Mouse (Mus musculus) cerebellum, adult 2 months (tissue): Measurements from ENCODE around the gene Cfap299. TPM values are rescaled to one million over a fixed set of nuclear protein-coding genes. Genes with fewer than 3 reads are reported as not detected.

Experiments
- DNase-seq, 2 experiments: peaks; one replicate each; pipeline ENCODE4 v3.0.0; 2021
- H3K27ac ChIP-seq: fragments of 200-500 bp; 2 replicates; pipeline ENCODE4 v1.5.1; 2012; ENCODE audit warnings: low read length, control low read depth, inconsistent platforms; ENCODE audit not compliant: insufficient read depth
- H3K27me3 ChIP-seq: fragments of 200-500 bp; 2 replicates; pipeline ENCODE4 v1.6.1; 2012; ENCODE audit warnings: inconsistent platforms, mild to moderate bottlenecking, low read length, moderate library complexity; ENCODE audit not compliant: control insufficient read depth, insufficient read depth
- H3K4me1 ChIP-seq: fragments of 200-500 bp; 2 replicates; pipeline ENCODE4 v1.6.1; 2011; ENCODE audit warnings: low read length; ENCODE audit not compliant: control insufficient read depth, insufficient read depth
- H3K4me3 ChIP-seq: fragments of 200-500 bp; replicated peaks from 2 replicates; pipeline ENCODE3; 2011; ENCODE audit warnings: mild to moderate bottlenecking, low read depth, low read length, control low read depth; ENCODE audit not compliant: insufficient read depth
- CTCF ChIP-seq: fragments of 200-500 bp; IDR thresholded peaks from 2 replicates; pipeline ENCODE4 v1.5.1; 2011; ENCODE audit warnings: low read depth, mild to moderate bottlenecking, control low read depth, low read length, moderate library complexity, borderline replicate concordance; ENCODE audit not compliant: insufficient read depth
- POLR2A ChIP-seq: fragments of 200-500 bp; IDR thresholded peaks from 2 replicates; pipeline ENCODE4 v1.6.1; 2011; ENCODE audit warnings: low read length, control low read depth, borderline replicate concordance; ENCODE audit not compliant: insufficient read depth
- WGBS: fragments of 180-500 bp; shearing (Covaris S2); methylation state at CpG from one replicate; pipeline ENCODE4 v1.1.7; 2018; 5-methylcytosine and 5-hydroxymethylcytosine counted together
- polyA plus RNA-seq: library from polyadenylated mRNA; depleted of rRNA; stranded (reverse); fragments of >200 nt; gene quantifications from 2 replicates; pipeline ENCODE4 v1.2.3, GENCODE M21; 2012

The Cfap299 gene
- polyA plus RNA-seq, 1 experiment, result 0.85 TPM

- H3K4me3 ChIP-seq, result no peak overlapping the region
- no peaks in the 10 kb centered on the region for H3K4me1 ChIP-seq
- no peak for DNase-seq
- no peak overlapping the region for H3K27ac ChIP-seq
- H3K27me3 ChIP-seq, result no peaks in the 10 kb centered on the region
- TF ChIP-seq CTCF (no peak), POLR2A (no peak)
- 83% methylated on average over 2 of the region's 2 CpGs for WGBS
Measured at GRCm38 (mm10) chr5:98449873-98450272, 120.8 kb downstream of the Cfap299 start.

GRCm38 (mm10) chr5:98466882-98467535 is 137.9 kb downstream of the Cfap299 start:
- 50% methylated on average over 4 of the region's 4 CpGs for WGBS
- Histone ChIP-seq H3K27ac (no peak overlapping the region), H3K4me3 (no peak overlapping the region), H3K27me3 (no peaks in the 10 kb centered on the region), H3K4me1 (no peaks in the 10 kb centered on the region)
- DNase-seq, result no peak
- TF ChIP-seq POLR2A, result no peak
- TF ChIP-seq CTCF, result no peak

GRCm38 (mm10) chr5:98470052-98470451 is 140.9 kb downstream of the Cfap299 start:
- WGBS, result 84% methylated on average over 4 of the region's 4 CpGs
- no peak for TF ChIP-seq CTCF
- no peak for TF ChIP-seq POLR2A
- H3K27me3 ChIP-seq, result no peaks in the 10 kb centered on the region
- H3K27ac ChIP-seq, result no peak overlapping the region
- no peaks in the 10 kb centered on the region for H3K4me1 ChIP-seq
- DNase-seq, result no peak
- H3K4me3 ChIP-seq, result no peak overlapping the region

DNA sequence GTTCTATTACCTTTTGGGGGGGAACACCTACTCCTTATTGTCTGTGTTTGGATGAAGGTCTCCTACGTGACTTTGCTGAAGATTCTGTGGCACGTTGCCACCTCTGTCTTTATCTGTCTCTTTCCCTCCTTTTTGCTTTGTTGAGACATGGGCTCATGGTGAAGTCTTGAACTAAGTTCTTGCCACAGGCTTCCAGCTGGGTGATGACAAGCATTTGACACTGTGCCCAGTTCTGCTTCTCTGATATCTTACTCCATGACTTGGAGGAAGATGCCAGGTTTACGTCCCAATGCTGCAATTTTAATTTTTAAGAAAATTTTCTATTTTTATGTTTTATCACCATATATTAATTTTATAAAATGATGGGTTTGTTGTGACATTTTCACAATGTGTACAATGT is 147.4 kb downstream of the Cfap299 start:
- no peaks in the 10 kb centered on the region for H3K4me1 ChIP-seq
- no peak for DNase-seq
- H3K27ac ChIP-seq, result no peak overlapping the region
- H3K27me3 ChIP-seq, result no peaks in the 10 kb centered on the region
- TF ChIP-seq CTCF (no peak), POLR2A (no peak)
- H3K4me3 ChIP-seq, result no peak overlapping the region
- WGBS, result 42% methylated on average over 3 of the region's 3 CpGs

GRCm38 (mm10) chr5:98477261-98477660 is 148.2 kb downstream of the Cfap299 start:
- TF ChIP-seq CTCF (no peak), POLR2A (no peak)
- Histone ChIP-seq H3K27me3 (no peaks in the 10 kb centered on the region), H3K27ac (no peak overlapping the region), H3K4me3 (no peak overlapping the region), H3K4me1 (no peaks in the 10 kb centered on the region)
- no peak for DNase-seq
- 66% methylated on average over 8 of the region's 8 CpGs for WGBS

DNA sequence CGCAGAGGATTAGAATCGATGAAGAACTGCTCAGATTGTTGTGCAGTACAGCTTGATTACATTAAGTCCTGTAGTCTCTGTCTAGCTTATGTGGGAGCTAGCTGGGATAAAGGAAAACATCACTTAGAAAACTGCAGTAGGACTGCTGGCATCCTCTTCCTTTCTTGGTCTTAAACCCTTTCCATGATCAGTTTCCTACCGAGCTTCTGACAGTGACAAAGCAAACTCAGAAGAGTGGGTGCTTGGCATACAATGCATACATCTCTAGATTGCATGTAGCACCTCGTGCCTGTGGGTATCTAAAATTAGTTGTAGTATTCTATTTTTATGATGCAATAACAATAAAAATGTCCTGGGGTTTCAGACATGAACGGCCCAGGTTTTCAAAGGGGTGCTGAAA is 154.4 kb downstream of the Cfap299 start:
- H3K4me1 ChIP-seq, result no peaks in the 10 kb centered on the region
- DNase-seq, result no peak
- H3K27ac ChIP-seq, result no peak overlapping the region
- WGBS, result 64% methylated on average over 5 of the region's 5 CpGs
- H3K27me3 ChIP-seq, result no peaks in the 10 kb centered on the region
- no peak overlapping the region for H3K4me3 ChIP-seq
- no peak for TF ChIP-seq POLR2A
- no peak for TF ChIP-seq CTCF

DNA sequence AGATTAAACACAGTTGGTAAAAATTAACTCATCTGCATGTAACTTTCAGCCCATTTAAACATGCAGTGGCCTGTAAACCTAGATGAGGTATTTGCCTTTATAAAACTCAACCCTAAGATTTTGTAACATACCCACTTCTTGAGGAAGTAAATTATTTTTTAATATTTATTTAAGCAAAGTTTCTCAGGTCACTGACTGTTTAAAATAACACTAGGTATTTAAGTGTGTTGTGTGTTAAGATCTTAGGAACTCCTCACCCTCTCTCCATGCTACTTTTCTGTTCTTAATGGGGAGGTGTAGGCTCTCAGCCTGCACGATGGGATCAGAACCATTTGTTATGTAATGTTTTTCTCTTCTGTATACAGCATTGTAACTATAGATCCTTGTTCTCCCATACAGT is 156.1 kb downstream of the Cfap299 start:
- Histone ChIP-seq H3K4me1 (no peaks in the 10 kb centered on the region), H3K27ac (no peak overlapping the region), H3K27me3 (no peaks in the 10 kb centered on the region), H3K4me3 (no peak overlapping the region)
- TF ChIP-seq CTCF, result no peak
- no peak for TF ChIP-seq POLR2A
- DNase-seq, result no peak
- 89% methylated on average over 1 of the region's 1 CpGs for WGBS

GRCm38 (mm10) chr5:98498317-98498716 is 169.2 kb downstream of the Cfap299 start:
- Histone ChIP-seq H3K27me3 (no peaks in the 10 kb centered on the region), H3K4me1 (no peaks in the 10 kb centered on the region), H3K27ac (no peak overlapping the region), H3K4me3 (no peak overlapping the region)
- WGBS, result 77% methylated on average over 4 of the region's 4 CpGs
- TF ChIP-seq POLR2A (no peak), CTCF (no peak)
- DNase-seq, result no peak

GRCm38 (mm10) chr5:98516214-98516613 is 187.1 kb downstream of the Cfap299 start:
- DNase-seq, result no peak
- H3K4me1 ChIP-seq, result no peaks in the 10 kb centered on the region
- WGBS, result 88% methylated on average over 7 of the region's 7 CpGs
- no peaks in the 10 kb centered on the region for H3K27me3 ChIP-seq
- H3K27ac ChIP-seq, result no peak overlapping the region
- no peak overlapping the region for H3K4me3 ChIP-seq
- TF ChIP-seq POLR2A, result no peak
- no peak for TF ChIP-seq CTCF
